In the genomic region with DNA sequence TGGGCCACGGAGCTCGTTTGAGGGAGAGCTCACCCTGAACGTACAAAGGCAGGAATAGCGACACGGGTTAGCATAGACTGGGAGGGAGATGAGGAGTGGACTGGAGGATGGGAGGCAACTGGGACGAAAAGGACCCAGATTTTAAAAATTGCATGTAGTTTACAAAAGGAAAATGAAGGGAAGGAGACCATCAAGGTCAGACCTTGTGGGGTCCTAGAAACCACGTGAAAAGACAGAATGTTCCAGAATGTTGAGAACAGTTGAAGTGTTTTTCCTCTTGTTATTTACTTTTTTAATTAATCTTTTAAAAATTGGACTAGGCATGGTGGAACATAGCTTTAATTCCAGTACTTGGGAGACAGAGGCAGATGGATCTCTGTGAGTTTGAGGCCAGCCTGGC, we compare ENCODE assay signal across 31 mouse cellular contexts. TPM values are rescaled to one million over a fixed set of nuclear protein-coding genes. Genes with fewer than 3 reads are reported as not detected.
"Had no signal": no experiment of that assay in that cellular context is flagged by ENCODE, and none has a peak within 500 bp of the region (broad histone marks: within the 10 kb centered on the region; RNA-seq: fewer than 3 reads in every experiment).

No protein-coding gene starts in this region.

- H3K27ac ChIP-seq: embryonic facial prominence, embryonic 10.5 days; embryonic facial prominence, embryonic 12.5 days; embryonic facial prominence, embryonic 13.5 days; embryonic facial prominence, embryonic 15.5 days; forebrain, embryonic 10.5 days; forebrain, embryonic 12.5 days; forebrain, embryonic 13.5 days; forebrain, embryonic 15.5 days; gastrocnemius, adult 2 months; heart, adult 2 months; heart, embryonic 10.5 days had no signal

- H3K9ac ChIP-seq: embryonic facial prominence, embryonic 12.5 days; embryonic facial prominence, embryonic 13.5 days; embryonic facial prominence, embryonic 15.5 days; forebrain, embryonic 12.5 days; forebrain, embryonic 13.5 days; forebrain, embryonic 15.5 days had no signal

- H3K36me3 ChIP-seq: embryonic facial prominence, embryonic 10.5 days; embryonic facial prominence, embryonic 12.5 days; embryonic facial prominence, embryonic 13.5 days; embryonic facial prominence, embryonic 15.5 days; forebrain, embryonic 10.5 days; forebrain, embryonic 12.5 days; forebrain, embryonic 15.5 days; heart, embryonic 10.5 days had no signal

- H3K9me3 ChIP-seq: embryonic facial prominence, embryonic 10.5 days; embryonic facial prominence, embryonic 12.5 days; embryonic facial prominence, embryonic 15.5 days; forebrain, embryonic 10.5 days; forebrain, embryonic 12.5 days; forebrain, embryonic 13.5 days; forebrain, embryonic 15.5 days had no signal

- H3K27me3 ChIP-seq: embryonic facial prominence, embryonic 12.5 days; embryonic facial prominence, embryonic 13.5 days; embryonic facial prominence, embryonic 15.5 days; forebrain, embryonic 12.5 days; forebrain, embryonic 13.5 days; forebrain, embryonic 15.5 days had no signal

- H3K4me3 ChIP-seq: embryonic facial prominence, embryonic 10.5 days; embryonic facial prominence, embryonic 12.5 days; embryonic facial prominence, embryonic 13.5 days; embryonic facial prominence, embryonic 15.5 days; erythroblast, embryonic 14.5 days; forebrain, embryonic 10.5 days; forebrain, embryonic 12.5 days; forebrain, embryonic 13.5 days; forebrain, embryonic 15.5 days; gastrocnemius, adult 2 months; heart, adult 2 months; heart, embryonic 10.5 days had no signal

- ATAC-seq: forebrain, embryonic 13.5 days; forebrain, embryonic 14.5 days; forebrain, embryonic 15.5 days; forebrain, embryonic 16.5 days had no signal

- DNase-seq: cerebellum, adult 9-10 months; cerebellum, adult 9-11 months; cerebellum, postnatal 10 days; cerebellum, postnatal 14 days; cerebellum, postnatal 25 days; cerebellum, postnatal 36 days; embryo, embryonic 11 days; gastrocnemius, adult 2 months; gastrocnemius, postnatal 10 days; gastrocnemius, postnatal 14 days; gastrocnemius, postnatal 25 days; gastrocnemius, postnatal 36 days; heart, adult 11 months; heart, adult 18-20 months; heart, adult 2 months had no signal

- H3K4me1 ChIP-seq: embryonic facial prominence, embryonic 10.5 days; embryonic facial prominence, embryonic 12.5 days; embryonic facial prominence, embryonic 13.5 days; embryonic facial prominence, embryonic 15.5 days; forebrain, embryonic 10.5 days; forebrain, embryonic 12.5 days; forebrain, embryonic 13.5 days; forebrain, embryonic 15.5 days; heart, embryonic 10.5 days had no signal

- H3K4me2 ChIP-seq: embryonic facial prominence, embryonic 12.5 days; embryonic facial prominence, embryonic 13.5 days; embryonic facial prominence, embryonic 15.5 days; forebrain, embryonic 12.5 days; forebrain, embryonic 13.5 days; forebrain, embryonic 15.5 days had no signal

RNA-seq across cellular contexts. Expression of a gene that starts 4.7 kb away (rescaled TPM):
- total RNA-seq: common myeloid progenitor, adult 5-6 weeks; granulocyte monocyte progenitor cell, adult 5-6 weeks; heart, adult 18-20 months; heart, adult 2 months had no signal
- polyA plus RNA-seq: embryonic facial prominence, embryonic 10.5 days; embryonic facial prominence, embryonic 11.5 days; erythroblast, embryonic 14.5 days; forebrain, embryonic 10.5 days; forebrain, embryonic 11.5 days; forebrain, embryonic 13.5 days; heart, embryonic 10.5 days had no signal
